Comparison of ENCODE assay signal across 8 mouse cellular contexts in the genomic region with DNA sequence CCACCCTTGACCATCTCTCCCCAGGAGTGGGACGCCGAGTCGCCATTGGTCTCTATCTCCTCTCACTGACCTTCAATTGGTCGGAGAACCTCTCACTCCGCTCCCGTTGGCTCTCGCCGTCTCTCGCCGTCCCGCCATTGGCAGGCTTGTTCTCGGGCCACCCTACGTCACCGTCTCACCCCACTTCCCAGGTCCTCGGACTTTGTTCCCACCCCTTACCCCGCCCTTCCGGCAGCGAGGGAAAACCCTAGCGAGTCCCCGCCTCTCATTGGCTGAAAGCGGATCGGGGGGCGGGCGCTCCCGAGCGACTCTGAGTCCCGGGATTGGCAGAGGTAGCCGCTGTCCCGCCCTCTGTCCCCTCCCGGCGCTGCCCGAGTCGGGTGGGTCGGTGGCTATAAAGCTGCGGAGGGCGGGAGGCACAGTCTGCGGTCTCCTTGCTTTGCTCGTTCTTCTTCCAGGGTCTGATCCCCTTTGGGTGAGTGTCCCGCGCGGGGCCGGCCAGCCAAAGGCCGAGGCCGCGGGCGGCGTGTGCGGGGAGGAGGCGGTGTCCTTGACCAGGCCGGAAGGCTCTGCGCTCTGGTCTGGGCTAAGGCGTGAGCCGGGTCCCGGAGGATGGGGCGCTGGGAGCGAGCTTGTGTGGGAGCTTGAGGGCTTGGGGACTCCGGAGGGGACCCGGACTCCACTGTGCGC. TPM values are rescaled to one million over a fixed set of nuclear protein-coding genes. Genes with fewer than 3 reads are reported as not detected.
DNase-seq lines count a peak whose midpoint lies in the region; ATAC-seq lines count a peak whose summit lies in the region.

A gene (plus strand): TSS at position 341 of the 690 bp plus-strand sequence.

- H3K36me3 ChIP-seq in heart, embryonic 14.5 days (ENCODE audit: control insufficient read depth, insufficient read depth, low read length), result 0 out of 2 replicates have a peak, but pooled peaks cover 2% of the 10 kb centered on the region
- H3K36me3 ChIP-seq in liver, embryonic 13.5 days, result 0 out of 2 replicates have a peak, but pooled peaks cover 4% of the 10 kb centered on the region
- no peaks in the 10 kb centered on the region for H3K36me3 ChIP-seq in stomach, embryonic 16.5 days (ENCODE audit: control insufficient read depth, insufficient read depth, low read length)

- H3K27ac ChIP-seq in heart, embryonic 14.5 days (replicated peaks in 1 of 2; ENCODE audit: control insufficient read depth in 1 of 2, insufficient read depth in 1 of 2, low read depth in 2 of 2, low read length in 2 of 2), result peak within 1 kb of the TSS; percentile 97 to 98
- H3K27ac ChIP-seq in liver, embryonic 13.5 days, result peak within 1 kb of the TSS; percentile 84
- H3K27ac ChIP-seq in stomach, embryonic 16.5 days (ENCODE audit: low read length), result peak within 1 kb of the TSS; percentile 98

- H3K4me1 ChIP-seq in heart, embryonic 14.5 days (ENCODE audit: control insufficient read depth in 2 of 2, insufficient read depth in 2 of 2, low read length in 2 of 2), result peaks cover 2 to 14% of the 10 kb centered on the region in 2 experiments
- H3K4me1 ChIP-seq in liver, embryonic 13.5 days (replicated peaks), result peaks cover 21% of the 10 kb centered on the region
- H3K4me1 ChIP-seq in stomach, embryonic 16.5 days (ENCODE audit: control insufficient read depth, insufficient read depth, low read length), result peaks cover 18% of the 10 kb centered on the region

- no peaks in the 10 kb centered on the region for H3K27me3 ChIP-seq in heart, embryonic 14.5 days (ENCODE audit: control insufficient read depth, insufficient read depth, low read length)
- H3K27me3 ChIP-seq in liver, embryonic 13.5 days, result no peaks in the 10 kb centered on the region
- H3K27me3 ChIP-seq in stomach, embryonic 16.5 days (ENCODE audit: control insufficient read depth, insufficient read depth, low read length), result no peaks in the 10 kb centered on the region

- H3K9me3 ChIP-seq in heart, embryonic 14.5 days (ENCODE audit: control insufficient read depth, low read length), result no peaks in the 10 kb centered on the region
- no peaks in the 10 kb centered on the region for H3K9me3 ChIP-seq in liver, embryonic 13.5 days (replicated peaks)
- no peaks in the 10 kb centered on the region for H3K9me3 ChIP-seq in stomach, embryonic 16.5 days (replicated peaks; ENCODE audit: control insufficient read depth, low read length)

- WGBS in heart, embryonic 14.5 days, result under 1% methylated on average over 59 of the region's 59 CpGs
- WGBS in liver, embryonic 13.5 days (ENCODE audit: insufficient replicate concordance), result under 1% methylated on average over 59 of the region's 59 CpGs
- WGBS in stomach, embryonic 16.5 days, result under 1% methylated on average over 59 of the region's 59 CpGs

- ATAC-seq in CD4-positive, CD25-positive, alpha-beta regulatory T cell, adult 4 months, result peak; percentile 92
- ATAC-seq in heart, embryonic 14.5 days (ENCODE audit: insufficient number of reproducible peaks, insufficient read depth, low FRiP score, low read depth), result peak; percentile 100
- peak; percentile 98 for ATAC-seq in liver, embryonic 13.5 days (ENCODE audit: low read depth)
- ATAC-seq in stomach, embryonic 16.5 days (ENCODE audit: insufficient read depth, low FRiP score), result peak; percentile 99

- H3K9ac ChIP-seq in heart, embryonic 14.5 days (ENCODE audit: low read length), result peak within 1 kb of the TSS; percentile 94
- peak within 1 kb of the TSS; percentile 90 for H3K9ac ChIP-seq in liver, embryonic 13.5 days
- peak within 1 kb of the TSS; percentile 97 for H3K9ac ChIP-seq in stomach, embryonic 16.5 days (ENCODE audit: low read length)

- peak within 1 kb of the TSS; percentile 82 for H3K4me2 ChIP-seq in heart, embryonic 14.5 days (ENCODE audit: low read length)
- H3K4me2 ChIP-seq in liver, embryonic 13.5 days, result peak within 1 kb of the TSS; percentile 86
- peak within 1 kb of the TSS; percentile 74 for H3K4me2 ChIP-seq in stomach, embryonic 16.5 days (ENCODE audit: low read depth, low read length)

- peak; percentile 98 for DNase-seq in c-Kit-negative CD71-positive TER-119-positive erythroid progenitor cells, embryonic 14.5 days (ENCODE audit: low read depth, low spot score)
- DNase-seq in fibroblast of lung, adult 2 months (ENCODE audit: low read depth), result peak; percentile 100
- DNase-seq in kidney, postnatal 14 days, result peak; percentile 99
- DNase-seq in liver, embryonic 13.5 days, result peak; percentile 97
- DNase-seq in neural tube, embryonic 10.5 days (ENCODE audit: extremely low spot score, low spot score), result peak; percentile 100

- peak within 1 kb of the TSS; percentile 93 to 100 for H3K4me3 ChIP-seq in heart, embryonic 14.5 days (ENCODE audit: control insufficient read depth in 1 of 2, insufficient read depth in 1 of 2, low read depth in 1 of 2, low read length in 2 of 2)
- peak within 1 kb of the TSS; percentile 93 for H3K4me3 ChIP-seq in liver, embryonic 13.5 days (replicated peaks)
- H3K4me3 ChIP-seq in stomach, embryonic 16.5 days (replicated peaks; ENCODE audit: low read length), result peak within 1 kb of the TSS; percentile 100

RNA-seq across cellular contexts. Expression of the gene that starts here (rescaled TPM):
- polyA plus RNA-seq in CD4-positive, CD25-positive, alpha-beta regulatory T cell, adult 4 months (2017; shearing (Covaris generic)), result 10 to 100 TPM; 47.8 to 54.1 TPM
- polyA plus RNA-seq in heart, embryonic 14.5 days (2014; fragmentation: Nextera tagmentation; extraction: Ambion mirVana), result 76.9 and 89.2 TPM in 2 replicates
- polyA plus RNA-seq in liver, embryonic 13.5 days (2015; fragmentation: Nextera tagmentation; extraction: Ambion mirVana), result 101 and 140 TPM in 2 replicates
- 209 and 223 TPM in 2 replicates for polyA plus RNA-seq in stomach, embryonic 16.5 days (2015; fragmentation: Nextera tagmentation; extraction: Ambion mirVana)

Comparison
In these comparisons a context has a peak if more than half of its experiments do, and no peak if none do; other contexts are left out.
1. Peak in every context shown above with its lines: DNase-seq, ATAC-seq, H3K4me3 ChIP-seq and H3K27ac ChIP-seq.